Mouse (Mus musculus) natural killer cell, adult 2 months (primary cell): Measurements from ENCODE around the gene Tpk1.
"Not testable (repeated sequence)": the region's sequence is repeated elsewhere in the genome, so short reads cannot be mapped to it uniquely, and the experiment has no call there.

Source experiments
- DNase-seq, 2 experiments: peaks; one replicate each; pipeline ENCODE4 v3.0.0; 2022; ENCODE audit warnings: low spot score in 2 of 2

Tpk1 gene

GRCm38 (mm10) chr6:43522046-43522445, 144.0 kb downstream of the Tpk1 start:
- no peak for DNase-seq

DNA sequence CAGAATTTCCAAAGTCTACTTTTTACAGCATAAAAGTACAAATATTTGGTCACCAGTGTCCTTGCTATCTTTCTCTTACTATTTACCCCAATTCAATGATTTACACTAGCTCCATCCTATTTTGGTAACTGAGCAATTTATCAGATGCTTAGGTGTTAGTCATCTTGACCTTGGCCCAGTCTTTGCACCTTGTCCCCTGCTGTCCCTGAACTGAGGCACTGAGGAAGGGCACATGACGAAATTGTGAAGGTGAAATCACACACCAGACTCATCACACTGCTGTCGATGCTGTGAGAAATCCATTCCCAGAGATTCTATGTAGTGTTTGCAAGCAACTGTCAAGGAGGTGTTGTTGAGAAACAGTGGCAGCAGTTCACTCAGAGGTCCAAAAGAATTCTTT, 145.9 kb downstream of the Tpk1 start:
- DNase-seq, result no peak

DNA sequence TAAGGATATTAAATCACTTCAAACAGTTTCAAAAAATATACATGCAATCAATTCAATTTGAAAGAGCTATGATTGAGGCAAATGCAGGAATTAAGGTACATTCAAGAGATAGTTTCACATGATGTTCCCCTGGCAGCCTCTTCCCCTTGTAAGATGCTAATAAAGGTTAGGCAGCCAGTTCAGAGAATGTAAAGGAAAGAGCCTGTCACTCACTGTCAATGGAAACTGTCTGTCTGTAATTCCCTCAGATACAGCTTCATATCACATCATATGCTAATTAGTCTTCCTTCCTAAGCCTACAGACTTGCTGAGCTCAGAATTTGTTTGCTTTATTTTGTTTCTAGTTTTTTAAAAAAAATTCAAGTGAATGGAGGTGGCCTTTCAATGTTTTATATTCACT, 147.7 kb downstream of the Tpk1 start:
- DNase-seq, result no peak

DNA sequence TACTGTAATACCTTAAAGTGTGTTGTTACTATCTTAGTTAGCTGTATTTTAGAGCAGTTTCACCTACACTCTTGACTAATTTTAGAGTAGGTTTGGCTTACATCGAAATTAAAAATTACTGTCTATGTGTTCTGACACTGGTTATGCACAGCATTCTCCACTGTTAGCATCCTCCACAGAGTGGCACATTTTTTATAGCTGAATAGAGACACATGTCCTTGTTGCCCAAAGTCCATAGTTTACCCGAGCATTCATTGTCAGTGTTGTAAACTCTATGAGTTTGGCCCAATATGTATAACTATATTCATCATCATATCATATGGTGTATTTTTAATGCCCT, 148.8 kb downstream of the Tpk1 start:
- DNase-seq, result no peak

DNA sequence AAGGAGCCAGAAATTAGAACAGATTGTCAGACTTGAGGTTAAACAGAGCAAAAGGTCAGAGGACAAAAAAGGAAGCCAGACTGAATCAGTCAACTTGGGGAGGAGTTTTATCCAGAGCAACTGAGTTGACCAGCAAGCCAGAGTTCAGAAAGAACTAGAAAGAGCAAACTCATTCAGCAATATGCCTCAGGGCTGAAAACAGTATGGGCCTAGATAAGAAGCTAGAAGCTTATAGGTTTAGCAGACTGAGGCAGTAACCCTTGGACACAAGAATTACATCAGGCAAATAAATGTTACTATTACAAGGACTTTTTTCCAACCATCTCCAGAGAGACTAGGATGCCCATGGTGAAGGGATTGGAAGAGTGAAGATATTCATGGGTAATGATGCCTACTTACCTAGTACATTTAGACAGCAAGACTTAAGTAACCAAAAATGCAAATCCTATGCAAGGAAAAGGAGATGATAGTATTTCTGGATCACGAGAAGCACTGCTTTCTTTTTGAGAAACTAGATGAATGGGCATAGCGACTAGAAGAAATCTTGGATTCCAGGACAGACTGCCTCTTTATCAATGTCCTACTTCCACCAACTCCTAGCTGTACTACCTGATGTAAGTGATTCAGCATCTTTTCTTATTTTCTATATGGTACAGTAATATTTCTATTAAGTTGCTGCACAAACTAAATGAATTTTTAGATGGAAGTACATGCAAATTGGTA, 149.3 kb downstream of the Tpk1 start:
- DNase-seq, result no peak

DNA sequence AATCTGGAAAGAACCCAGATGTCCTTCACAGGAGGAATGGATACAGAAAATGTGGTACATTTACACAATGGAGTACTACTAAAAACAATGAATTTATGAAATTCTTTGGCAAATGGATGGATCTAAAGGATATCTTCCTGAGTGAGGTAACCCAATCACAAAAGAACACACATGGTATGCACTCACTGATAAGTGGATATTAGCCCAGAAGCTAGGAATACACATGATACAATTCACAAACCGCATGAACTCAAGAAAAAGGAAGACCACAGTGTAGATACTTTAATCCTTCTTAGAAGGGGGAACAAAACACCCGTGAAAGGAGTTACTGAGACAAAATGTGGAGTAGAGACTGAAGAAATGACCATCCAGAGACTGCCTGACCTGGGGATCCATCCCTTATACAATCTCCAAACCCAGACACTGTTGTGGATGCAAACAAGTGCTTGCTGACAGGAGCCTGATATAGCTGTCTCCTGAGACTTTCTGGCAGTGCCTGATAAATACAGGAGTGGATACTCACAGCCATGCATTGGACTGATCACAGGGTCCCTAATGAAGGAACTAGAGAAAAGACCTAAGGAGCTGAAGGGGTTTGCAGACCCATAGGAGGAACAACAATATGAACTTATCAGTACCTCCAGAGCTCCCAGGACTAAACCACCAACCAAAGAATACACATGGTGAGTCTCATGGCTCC, 159.2 kb downstream of the Tpk1 start:
- DNase-seq, result not testable (repeated sequence)

- DNase-seq, result no peak
These were observed 161.4 kb downstream of the Tpk1 start for GRCm38 (mm10) chr6:43504609-43505230.

DNA sequence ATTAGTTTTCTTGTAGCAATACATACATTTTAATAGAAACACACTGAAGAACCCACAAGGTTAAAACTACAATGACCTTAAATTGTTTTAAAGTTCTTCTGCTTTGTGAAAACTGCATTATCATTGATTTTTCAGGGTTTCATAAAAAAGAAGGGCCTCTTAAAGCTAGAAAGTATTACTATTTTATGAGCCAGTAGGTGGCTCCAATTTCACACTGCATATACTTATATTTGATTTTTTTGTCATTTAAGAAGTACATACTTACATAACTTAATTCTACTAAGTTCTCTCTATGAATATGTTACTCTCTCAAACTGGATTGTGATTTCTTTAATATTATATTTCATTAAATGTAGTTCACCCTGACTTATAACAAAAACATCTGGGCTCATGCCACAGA, 173.7 kb downstream of the Tpk1 start:
- DNase-seq, result no peak

DNA sequence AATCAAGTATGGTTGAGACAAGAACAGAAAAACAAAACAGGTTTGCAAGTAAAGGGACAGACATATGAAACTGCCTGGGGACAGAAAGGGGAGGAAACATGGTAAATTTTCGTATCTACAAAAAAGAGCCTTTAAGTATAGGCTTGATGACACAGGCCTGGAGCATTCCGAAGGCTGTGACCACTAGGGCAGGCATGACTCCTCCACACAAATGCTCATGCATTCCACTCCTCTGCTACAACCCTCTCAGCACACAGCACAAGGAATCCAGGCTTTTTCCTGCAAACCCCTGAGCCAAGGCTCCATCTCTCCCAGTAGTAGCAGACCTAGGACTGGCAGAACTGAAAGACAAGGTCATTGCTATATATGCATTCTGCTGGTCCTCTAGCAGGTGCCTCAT, 179.4 kb downstream of the Tpk1 start:
- DNase-seq, result no peak

GRCm38 (mm10) chr6:43480687-43481086, 185.4 kb downstream of the Tpk1 start:
- DNase-seq, result no peak

GRCm38 (mm10) chr6:43478810-43479209, 187.3 kb downstream of the Tpk1 start:
- DNase-seq, result no peak

GRCm38 (mm10) chr6:43476406-43476805, 189.7 kb downstream of the Tpk1 start:
- no peak for DNase-seq

DNA sequence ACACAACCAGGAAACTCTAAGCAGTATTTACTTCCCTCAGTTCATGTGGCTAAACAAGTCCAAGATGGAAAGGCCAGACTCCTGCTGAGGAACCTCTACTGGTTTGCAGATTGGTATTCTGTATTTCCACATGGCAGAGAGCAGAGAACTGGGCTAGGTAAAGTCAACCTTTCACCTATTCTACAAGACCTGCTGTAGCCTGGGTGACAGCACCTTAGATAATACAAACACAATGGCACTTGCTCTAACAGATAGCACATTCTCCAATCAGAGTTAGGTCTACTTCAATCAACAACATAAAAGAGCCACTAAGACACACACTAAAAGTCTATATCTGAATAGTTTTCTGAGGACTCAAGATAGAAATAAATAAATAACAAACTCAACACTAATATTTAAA, 190.2 kb downstream of the Tpk1 start:
- no peak for DNase-seq

- DNase-seq, result no peak
These were observed 194.5 kb downstream of the Tpk1 start for GRCm38 (mm10) chr6:43471556-43471955.

DNA sequence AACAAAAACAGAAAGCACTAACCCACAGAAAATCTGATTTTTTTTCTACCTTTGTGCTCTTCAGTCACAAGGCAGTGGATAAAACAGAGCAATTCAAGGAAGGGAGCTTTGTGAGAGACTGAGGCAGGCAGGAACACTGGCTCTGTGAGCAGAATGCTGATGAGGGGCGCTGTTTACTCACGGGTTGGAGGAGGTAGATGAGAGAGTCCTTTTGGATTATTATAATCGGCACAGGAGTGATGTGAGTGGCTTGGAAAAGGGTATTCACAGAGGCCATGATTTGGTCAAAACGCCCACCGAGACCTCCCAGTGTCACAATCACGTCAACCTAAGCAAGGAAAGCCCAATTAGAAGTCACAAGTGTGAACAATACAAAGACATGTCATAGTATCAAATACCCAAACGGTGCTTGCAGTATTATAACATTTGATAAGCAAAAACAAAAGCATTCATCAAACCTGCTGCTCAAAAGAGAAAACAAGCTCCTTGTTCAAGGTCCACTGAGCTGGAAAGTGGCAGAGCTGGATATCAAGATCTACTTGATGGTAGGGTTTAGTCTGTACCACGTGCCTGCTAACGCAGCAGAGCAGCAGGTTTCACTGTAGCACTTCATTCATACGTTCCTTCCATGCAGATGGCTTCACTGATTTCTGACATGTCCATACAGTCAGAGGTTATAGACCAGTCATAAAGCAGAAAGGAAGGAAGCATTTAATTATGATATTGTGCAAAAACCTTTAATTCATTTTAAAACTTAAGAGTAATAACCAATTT, 197.1 kb downstream of the Tpk1 start:
- no peak for DNase-seq

GRCm38 (mm10) chr6:43462849-43463369, 203.2 kb downstream of the Tpk1 start:
- no peak for DNase-seq

- no peak for DNase-seq
These were observed 203.8 kb downstream of the Tpk1 start for GRCm38 (mm10) chr6:43462189-43462848.

- DNase-seq, result no peak
These were observed 207.0 kb downstream of the Tpk1 start for GRCm38 (mm10) chr6:43459082-43459481.

- no peak for DNase-seq
These were observed 208.1 kb downstream of the Tpk1 start for GRCm38 (mm10) chr6:43457989-43458388.

DNA sequence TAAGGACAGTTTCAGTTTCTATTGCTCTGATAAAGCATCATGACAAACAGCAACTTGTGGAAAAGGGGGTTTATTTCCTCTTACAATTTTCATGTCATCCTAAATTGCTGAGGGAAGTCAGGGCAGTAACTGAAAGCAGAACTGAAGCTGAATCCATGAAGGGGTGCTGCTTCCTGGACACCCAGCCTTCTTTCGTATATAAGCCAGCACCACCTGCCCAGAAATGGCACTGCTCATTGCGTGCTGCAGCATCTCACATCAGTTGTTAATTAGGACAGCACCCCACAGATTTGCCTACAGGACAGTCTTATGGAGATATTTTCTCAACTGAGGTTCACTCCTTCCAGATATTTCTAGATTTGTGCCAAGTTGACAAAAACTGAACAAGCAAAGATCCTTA, 216.6 kb downstream of the Tpk1 start:
- DNase-seq, result no peak

DNA sequence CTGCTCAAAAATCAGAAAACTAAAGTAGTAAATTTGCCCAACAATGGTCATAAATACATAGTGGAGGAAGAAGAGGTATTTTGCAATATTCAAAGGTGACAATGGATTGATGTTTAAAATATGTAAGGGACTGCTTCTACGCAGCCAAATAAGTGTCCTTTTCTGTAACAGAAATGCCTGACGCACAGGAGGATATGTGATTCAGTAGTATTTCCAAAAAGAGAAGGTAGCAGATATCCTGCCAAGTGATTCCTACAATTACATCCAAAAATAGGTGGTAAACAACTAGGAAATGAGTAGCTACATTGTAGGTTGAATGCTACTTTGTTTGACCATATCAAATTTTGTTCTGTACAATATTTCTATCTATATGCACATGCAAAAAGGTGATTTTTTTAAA, 220.2 kb downstream of the Tpk1 start:
- DNase-seq, result no peak

GRCm38 (mm10) chr6:43442191-43442590, 223.9 kb downstream of the Tpk1 start:
- DNase-seq, result no peak
